Mouse (Mus musculus) lung, postnatal 0 days (tissue): Measurements from ENCODE around the gene Chpt1. TPM values are rescaled to one million over a fixed set of nuclear protein-coding genes. Genes with fewer than 3 reads are reported as not detected.

Experiments
- ATAC-seq: fragments of 200-750 bp; cut with Nextera tagmentation; 2 replicates; pipeline ENCODE4 v1.8.0; 2017; ENCODE audit warnings: moderate library complexity
- DNase-seq: peaks from one replicate; pipeline ENCODE4 v3.0.0-alpha.2; 2016; ENCODE audit warnings: low spot score
- H3K27ac ChIP-seq: fragments of 300-500 bp; sonication (generic); 2 replicates; pipeline ENCODE4 v1.5.1; 2014; ENCODE audit warnings: antibody characterized with exemption, mild to moderate bottlenecking, low read length, mixed read lengths
- H3K27me3 ChIP-seq: fragments of 300-500 bp; sonication (generic); replicated peaks from 2 replicates; pipeline ENCODE4 v1.6.1; 2014; ENCODE audit warnings: low read length, mixed read lengths; ENCODE audit not compliant: insufficient read depth
- H3K36me3 ChIP-seq: fragments of 300-500 bp; sonication (generic); 2 replicates; pipeline ENCODE4 v1.6.1; 2014; ENCODE audit warnings: low read length, mixed read lengths; ENCODE audit not compliant: insufficient read depth
- H3K4me1 ChIP-seq: fragments of 300-500 bp; sonication (generic); 2 replicates; pipeline ENCODE4 v1.6.1; 2014; ENCODE audit warnings: antibody characterized with exemption, low read depth, low read length, mixed read lengths; ENCODE audit not compliant: insufficient read depth
- H3K4me2 ChIP-seq: fragments of 300-500 bp; sonication (generic); replicated peaks from 2 replicates; pipeline ENCODE4 v1.6.1; 2014; ENCODE audit warnings: low read depth, mild to moderate bottlenecking, low read length, moderate library complexity, mixed read lengths
- H3K4me3 ChIP-seq: fragments of 300-500 bp; sonication (generic); 2 replicates; pipeline ENCODE4 v1.5.1; 2014; ENCODE audit warnings: low read depth, low read length
- H3K9ac ChIP-seq: fragments of 300-500 bp; sonication (generic); replicated peaks from 2 replicates; pipeline ENCODE4 v1.6.1; 2014; ENCODE audit warnings: low read depth, mild to moderate bottlenecking
- H3K9me3 ChIP-seq: fragments of 300-500 bp; sonication (generic); 2 replicates; pipeline ENCODE4 v1.6.1; 2016; ENCODE audit warnings: low read length, mixed read lengths
- CTCF ChIP-seq: IDR thresholded peaks from 2 replicates; pipeline ENCODE4 v1.5.1; 2016; ENCODE audit warnings: antibody characterized with exemption, mild to moderate bottlenecking
- EP300 ChIP-seq: IDR thresholded peaks from 2 replicates; pipeline ENCODE4 v1.6.1; 2016; ENCODE audit warnings: antibody characterized with exemption, mild to moderate bottlenecking, control low read depth
- WGBS: fragments of 180-500 bp; shearing (Covaris S2); extraction: QIAGEN DNeasy Blood & Tissue Kit; methylation state at CpG from one replicate; pipeline ENCODE4 v1.1.7; 2014; 5-methylcytosine and 5-hydroxymethylcytosine counted together
- polyA plus RNA-seq: library from polyadenylated mRNA; unstranded; fragments of >200 nt; fragmentation: Nextera tagmentation; extraction: Ambion mirVana; gene quantifications from 2 replicates; pipeline ENCODE4 v1.2.1, GENCODE M21; 2015

Chpt1 gene
- polyA plus RNA-seq, 1 experiment from 2014 or later, result 125 TPM

DNA sequence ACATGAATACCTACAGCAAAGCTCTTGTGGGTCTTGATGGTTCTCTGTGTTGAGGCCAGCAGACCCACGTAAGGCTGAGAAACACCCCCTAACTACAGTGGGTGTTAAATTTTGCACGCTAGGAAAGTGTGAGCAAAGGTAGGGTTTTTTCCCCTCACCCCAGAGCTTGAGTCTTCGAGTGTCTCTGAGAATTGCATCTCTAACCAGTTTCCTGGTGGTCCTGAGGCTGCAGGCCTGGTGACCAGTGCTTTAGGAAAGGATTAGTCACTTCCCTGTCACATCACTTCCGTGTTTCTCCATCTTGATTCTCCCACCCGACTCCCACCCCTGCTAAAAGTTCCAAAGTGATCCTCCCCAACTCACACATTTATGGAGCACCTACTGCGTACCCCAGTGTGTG is 99.7 kb downstream of the Chpt1 start:
- TF ChIP-seq CTCF, result no peak
- no peak for TF ChIP-seq EP300
- no peak overlapping the region for H3K27ac ChIP-seq
- ATAC-seq (no peak), DNase-seq (no peak)
- H3K9ac ChIP-seq, result no peak overlapping the region
- H3K9me3 ChIP-seq, result no peaks in the 10 kb centered on the region
- H3K36me3 ChIP-seq, result no peaks in the 10 kb centered on the region
- H3K27me3 ChIP-seq, result no peaks in the 10 kb centered on the region
- no peaks in the 10 kb centered on the region for H3K4me1 ChIP-seq
- H3K4me3 ChIP-seq, result no peak overlapping the region
- no peak overlapping the region for H3K4me2 ChIP-seq
- WGBS, result 71% methylated on average over 6 of the region's 6 CpGs

- 90% methylated on average over 4 of the region's 4 CpGs for WGBS
- no peak overlapping the region for H3K4me3 ChIP-seq
- H3K4me1 ChIP-seq, result no peaks in the 10 kb centered on the region
- ATAC-seq (no peak), DNase-seq (no peak)
- no peak overlapping the region for H3K9ac ChIP-seq
- H3K4me2 ChIP-seq, result no peak overlapping the region
- no peak overlapping the region for H3K27ac ChIP-seq
- H3K27me3 ChIP-seq, result no peaks in the 10 kb centered on the region
- no peaks in the 10 kb centered on the region for H3K9me3 ChIP-seq
- H3K36me3 ChIP-seq, result no peaks in the 10 kb centered on the region
- no peak for TF ChIP-seq EP300
Observed at GRCm38 (mm10) chr10:88403021-88403420, 100.9 kb downstream of the Chpt1 start.

Other genes with a start within 250 kb of the Chpt1 start
- 232 and 257 TPM in 2 replicates for gene Dram1, start 125.0 kb downstream of the Chpt1 start, polyA plus RNA-seq
- gene Gnptab, start 124.9 kb downstream of the Chpt1 start, polyA plus RNA-seq, result 9.9 and 10.2 TPM in 2 replicates
- not detected in 2 replicates for gene Sycp3, start 44.5 kb downstream of the Chpt1 start, polyA plus RNA-seq
- 0.10 and 0.12 TPM in 2 replicates for gene Mybpc1, start 101.1 kb upstream of the Chpt1 start, polyA plus RNA-seq
- gene Spic, start 180.9 kb upstream of the Chpt1 start, polyA plus RNA-seq, result 0.33 and 0.44 TPM in 2 replicates
- gene Arl1, start 226.8 kb upstream of the Chpt1 start, polyA plus RNA-seq, result 173 and 176 TPM in 2 replicates